Comparison of ENCODE assay signal across 27 mouse cellular contexts in genomic region chr7:100524669-100525068, GRCm38 (mm10). TPM values are rescaled to one million over a fixed set of nuclear protein-coding genes. Genes with fewer than 3 reads are reported as not detected.
A peak's percentile ranks its signal among the peaks of the same experiment; 100 is the strongest.
DNase-seq lines count a peak whose midpoint lies in the region; ATAC-seq and TF ChIP-seq lines count a peak whose summit lies in the region.
"Had no signal": no experiment of that assay in that cellular context is flagged by ENCODE, and none has a peak within 500 bp of the region (broad histone marks: within the 10 kb centered on the region; RNA-seq: fewer than 3 reads in every experiment).

No protein-coding gene starts in this region.

- DNase-seq in MEL (ENCODE audit: low read depth, low spot score) (peak; percentile 64), MEL-GATA-1-ER (ENCODE audit: extremely low read depth, low read depth) (peak; percentile 58)
- no peak for DNase-seq in Muller cell, postnatal 12 days (ENCODE audit: inconsistent ontology term)
- DNase-seq in gastrocnemius, postnatal 14 days = no peak
- DNase-seq: adrenal gland, adult 2 months; adrenal gland, adult 8-10 months; adrenal gland, postnatal 10 days; adrenal gland, postnatal 14 days; adrenal gland, postnatal 25 days; adrenal gland, postnatal 36 days; B cell, adult 2 months; cerebellum, adult 11 months; cerebellum, adult 11-12 months; cerebellum, adult 18-20 months; cerebellum, adult 2 months; cerebellum, adult 8-10 months; cerebellum, adult 9-10 months had no signal

- no peak overlapping the region for H3K4me3 ChIP-seq in intestine, embryonic 15.5 days (replicated peaks)
- no peak overlapping the region for H3K4me3 ChIP-seq in intestine, embryonic 16.5 days (ENCODE audit: low read length)
- H3K4me3 ChIP-seq in MEL (ENCODE audit: control insufficient read depth in 1 of 2, insufficient read depth in 1 of 2, low read depth in 2 of 2, low read length in 2 of 2) = peak overlapping the region; percentile 18 to 19; a peak in 2 of 4 replicates

- intact Hi-C loops in gastrocnemius, postnatal 14 days (cut with DNase I; ENCODE audit: low total_unique reads) = loop anchor here (5.0 kb wide), 1 partner anchor 158 kb away; no protein-coding TSS in a partner anchor

- no peaks in the 10 kb centered on the region for H3K27me3 ChIP-seq in intestine, embryonic 15.5 days (replicated peaks)
- no peaks in the 10 kb centered on the region for H3K27me3 ChIP-seq in intestine, embryonic 16.5 days (replicated peaks; ENCODE audit: control insufficient read depth, insufficient read depth, low read length)
- H3K27me3 ChIP-seq in MEL (ENCODE audit: control insufficient read depth in 1 of 2, insufficient read depth in 2 of 2, low read length in 2 of 2) = no peaks in the 10 kb centered on the region
- H3K27me3 ChIP-seq: CH12.LX, Patski had no signal

- H3K36me3 ChIP-seq in intestine, embryonic 15.5 days = no peaks in the 10 kb centered on the region
- H3K36me3 ChIP-seq in intestine, embryonic 16.5 days (ENCODE audit: control insufficient read depth, insufficient read depth, low read length) = no peaks in the 10 kb centered on the region
- peaks cover 0 to 3% of the 10 kb centered on the region in 2 experiments; a peak in 2 of 4 replicates for H3K36me3 ChIP-seq in MEL (ENCODE audit: control insufficient read depth in 1 of 2, insufficient read depth in 2 of 2, low read length in 2 of 2)
- H3K36me3 ChIP-seq: G1E had no signal

- H3K79me2 ChIP-seq in MEL (ENCODE audit: control insufficient read depth, insufficient read depth, low read length, poor library complexity) = no peaks in the 10 kb centered on the region

- no peak for TF ChIP-seq RAD21 in MEL (IDR thresholded peaks at IDR 0.05; ENCODE audit: low read depth, low read length)

- no peak overlapping the region for H3K4me2 ChIP-seq in intestine, embryonic 15.5 days (replicated peaks)
- H3K4me2 ChIP-seq in intestine, embryonic 16.5 days (ENCODE audit: low read depth, low read length) = no peak overlapping the region

- H3K9me3 ChIP-seq in intestine, embryonic 15.5 days = no peaks in the 10 kb centered on the region
- H3K9me3 ChIP-seq in intestine, embryonic 16.5 days (ENCODE audit: control insufficient read depth, low read length) = no peaks in the 10 kb centered on the region
- H3K9me3 ChIP-seq in MEL (replicated peaks; ENCODE audit: insufficient read depth, low read length) = no peaks in the 10 kb centered on the region

- H3K27ac ChIP-seq in intestine, embryonic 15.5 days = no peak overlapping the region
- no peak overlapping the region for H3K27ac ChIP-seq in intestine, embryonic 16.5 days (ENCODE audit: low read length)
- peak overlapping the region; percentile 4; the same call in 1 of the 2 replicates for H3K27ac ChIP-seq in MEL (ENCODE audit: control insufficient read depth, low read depth, low read length)

- TF ChIP-seq CTCF in MEL (IDR thresholded peaks at IDR 0.05 in 2 of 3, conservative IDR thresholded peaks at IDR 0.05 in 1 of 3; ENCODE audit: control insufficient read depth in 1 of 3, insufficient read depth in 1 of 3, low read depth in 2 of 3, low read length in 3 of 3, poor library complexity in 1 of 3, severe bottlenecking in 1 of 3) = no peak

- no peaks in the 10 kb centered on the region for H3K4me1 ChIP-seq in intestine, embryonic 15.5 days (replicated peaks)
- no peaks in the 10 kb centered on the region for H3K4me1 ChIP-seq in intestine, embryonic 16.5 days (ENCODE audit: control insufficient read depth, insufficient read depth, low read length)
- H3K4me1 ChIP-seq in MEL (ENCODE audit: control insufficient read depth in 1 of 2, insufficient read depth in 2 of 2, low read length in 2 of 2) = peaks cover 0 to 9% of the 10 kb centered on the region in 2 experiments; a peak in 2 of 4 replicates

- TF ChIP-seq EP300 in MEL (IDR thresholded peaks at IDR 0.05; ENCODE audit: low read depth in 1 of 2, low read length in 2 of 2) = peak; percentile 46 to 58; a peak in 3 of 4 replicates

- no peak overlapping the region for H3K9ac ChIP-seq in intestine, embryonic 15.5 days
- no peak overlapping the region for H3K9ac ChIP-seq in intestine, embryonic 16.5 days (ENCODE audit: low read depth, low read length)
- peak overlapping the region; percentile 4 for H3K9ac ChIP-seq in MEL (ENCODE audit: control insufficient read depth, low read depth, low read length, poor library complexity, severe bottlenecking)

- TF ChIP-seq POLR2A in MEL (IDR thresholded peaks at IDR 0.05; ENCODE audit: control insufficient read depth in 1 of 2, insufficient read depth in 1 of 2, low read depth in 1 of 2, low read length in 2 of 2, poor library complexity in 1 of 2) = no peak

- WGBS in intestine, embryonic 15.5 days = 55% methylated on average over 8 of the region's 8 CpGs
- WGBS in intestine, embryonic 16.5 days = 56% methylated on average over 8 of the region's 8 CpGs

- peak; percentile 26; the same call in 1 of the 2 replicates for ATAC-seq in intestine, embryonic 15.5 days
- no peak for ATAC-seq in intestine, embryonic 16.5 days
- ATAC-seq: activated CD4-positive, CD25-positive, alpha-beta regulatory T cell, adult 4 months; CD4-positive, CD25-positive, alpha-beta regulatory T cell, adult 4 months; Patski had no signal

TF ChIP-seq in MEL, 35 proteins besides CTCF, POLR2A, EP300 and RAD21:
- TF ChIP-seq ZNF384 (IDR thresholded peaks at IDR 0.05; ENCODE audit: low read depth, low read length) (0 out of 2 replicates have a peak, but pooled peaks have one; percentile 44), E2F4 (IDR thresholded peaks at IDR 0.05; ENCODE audit: borderline replicate concordance, low read depth, low read length) (no peak)

RNA-seq across cellular contexts. Expression of gene Dnajb13, which starts 9.9 kb away (rescaled TPM):
- polyA plus RNA-seq in intestine, embryonic 15.5 days (2015; fragmentation: Nextera tagmentation; extraction: Ambion mirVana) = 0.28 and 0.41 TPM in 2 replicates
- polyA plus RNA-seq in intestine, embryonic 16.5 days (2015; fragmentation: Nextera tagmentation; extraction: Ambion mirVana) = 0.48 and 0.50 TPM in 2 replicates
- 2.0 and 2.2 TPM in 2 replicates for total RNA-seq in MEL (2012; rRNA removed)
- polyA plus RNA-seq in MEL (2012; ENCODE audit: insufficient read depth in 1 of 2, insufficient read length in 2 of 2, low read depth in 1 of 2, low replicate concordance in 2 of 2, missing spikeins in 1 of 2) = 1 to 10 TPM in 1 of 2 experiments, not detected in 1; 3.6 TPM
- total RNA-seq in gastrocnemius, postnatal 14 days (2021) = not detected
- total RNA-seq: adrenal gland, postnatal 25 days had no signal
- polyA plus RNA-seq: G1E had no signal

RNA-seq across cellular contexts. Expression of gene Coa4, which starts 12.2 kb away (rescaled TPM):
- polyA plus RNA-seq in intestine, embryonic 15.5 days (2015; fragmentation: Nextera tagmentation; extraction: Ambion mirVana) = 40.8 and 49.3 TPM in 2 replicates
- polyA plus RNA-seq in intestine, embryonic 16.5 days (2015; fragmentation: Nextera tagmentation; extraction: Ambion mirVana) = 59.2 and 59.3 TPM in 2 replicates
- total RNA-seq in MEL (2012; rRNA removed) = 6.1 and 8.1 TPM in 2 replicates
- polyA plus RNA-seq in MEL (2012; ENCODE audit: insufficient read depth in 1 of 2, insufficient read length in 2 of 2, low read depth in 1 of 2, low replicate concordance in 2 of 2, missing spikeins in 1 of 2) = 10 to 100 TPM in 1 of 2 experiments, not detected in 1; 13.8 TPM
- 10 to 100 TPM in 1 of 2 experiments, 1 to 10 TPM in 1; 9.7 to 10.9 TPM for total RNA-seq in gastrocnemius, postnatal 14 days (2021)

RNA-seq across cellular contexts. Expression of gene Ucp2, which starts 31.5 kb away (rescaled TPM):
- polyA plus RNA-seq in intestine, embryonic 15.5 days (2015; fragmentation: Nextera tagmentation; extraction: Ambion mirVana) = 272 and 287 TPM in 2 replicates
- 368 and 382 TPM in 2 replicates for polyA plus RNA-seq in intestine, embryonic 16.5 days (2015; fragmentation: Nextera tagmentation; extraction: Ambion mirVana)
- 139 and 156 TPM in 2 replicates for total RNA-seq in MEL (2012; rRNA removed)
- polyA plus RNA-seq in MEL (2012; ENCODE audit: insufficient read depth in 1 of 2, insufficient read length in 2 of 2, low read depth in 1 of 2, low replicate concordance in 2 of 2, missing spikeins in 1 of 2) = 100 to 1,000 TPM in 1 of 2 experiments, not detected in 1; 724 TPM
- 100 to 1,000 TPM; 121 to 126 TPM for total RNA-seq in gastrocnemius, postnatal 14 days (2021)

RNA-seq across cellular contexts. Expression of gene Ucp3, which starts 51.9 kb away (rescaled TPM):
- not detected in 2 replicates for polyA plus RNA-seq in intestine, embryonic 15.5 days (2015; fragmentation: Nextera tagmentation; extraction: Ambion mirVana)
- polyA plus RNA-seq in intestine, embryonic 16.5 days (2015; fragmentation: Nextera tagmentation; extraction: Ambion mirVana) = not detected in 2 replicates
- total RNA-seq in MEL (2012; rRNA removed) = 0.10 TPM in 1 of 2 replicates, not detected in the other
- not detected for polyA plus RNA-seq in MEL (2012; ENCODE audit: insufficient read depth in 1 of 2, insufficient read length in 2 of 2, low read depth in 1 of 2, low replicate concordance in 2 of 2, missing spikeins in 1 of 2)
- 100 to 1,000 TPM in 1 of 2 experiments, 10 to 100 TPM in 1; 58.1 to 197 TPM for total RNA-seq in gastrocnemius, postnatal 14 days (2021)
- total RNA-seq: CH12.LX, ES-E14 had no signal
- polyA plus RNA-seq: activated CD4-positive, CD25-positive, alpha-beta regulatory T cell, adult 4 months; brain, embryonic 14.5 days; C2C12; CD4-positive, CD25-positive, alpha-beta regulatory T cell, adult 4 months; G1E had no signal

Comparison
In these comparisons a context has a peak if more than half of its experiments do, and no peak if none do; other contexts are left out.
1. H3K4me3 ChIP-seq: peak in MEL (2 of 2); none in intestine, embryonic 15.5 days (single experiment) and intestine, embryonic 16.5 days (single experiment).
2. DNase-seq: peak in MEL (single experiment) and MEL-GATA-1-ER (single experiment); none in Muller cell, postnatal 12 days (single experiment) and gastrocnemius, postnatal 14 days (single experiment).